Mouse (Mus musculus): Measurements from ENCODE around the gene Ccdc186. TPM values are rescaled to one million over a fixed set of nuclear protein-coding genes. Genes with fewer than 3 reads are reported as not detected.

Ccdc186 gene
- polyA plus RNA-seq, 1 experiment from 2014 or later, result 27.9 TPM

DNA sequence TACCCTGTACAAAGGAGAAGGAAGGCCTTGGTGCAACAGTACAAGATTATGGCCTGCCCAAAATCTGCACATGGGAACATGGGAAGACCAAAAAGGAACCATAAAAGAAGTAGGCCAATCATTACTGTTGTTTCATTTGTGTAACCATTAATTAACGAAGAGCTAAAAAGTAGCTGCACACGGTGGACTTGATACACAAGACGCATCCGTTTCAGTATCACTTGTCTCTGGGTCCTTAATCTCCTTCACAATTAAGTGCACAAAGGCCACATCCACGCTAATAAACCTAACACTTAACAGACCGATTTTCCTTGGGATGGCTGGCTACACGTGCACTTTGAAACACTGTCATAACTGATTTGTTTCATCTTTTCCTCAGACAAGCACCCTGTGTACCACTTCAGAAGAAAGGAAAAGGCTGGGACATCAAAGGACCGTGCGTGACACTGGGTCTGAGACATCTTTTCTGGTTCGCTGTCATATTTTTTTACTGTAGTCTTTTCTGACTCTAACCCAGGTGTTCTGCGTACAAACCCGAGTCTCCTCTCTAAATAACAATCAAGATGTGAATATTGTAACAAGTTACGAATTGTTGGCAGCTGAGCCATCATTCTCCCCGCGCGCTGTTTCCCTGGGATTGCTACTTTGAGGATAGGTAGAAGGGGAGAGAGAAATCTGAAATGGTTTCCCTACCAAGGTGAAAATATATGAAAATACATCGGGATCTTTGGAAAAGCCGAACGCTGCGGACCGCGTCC, 771 bp downstream of the Ccdc186 start:
- peak overlapping the region; percentile 79 for H3K4me2 ChIP-seq (replicated peaks; ENCODE audit: low read depth, low read length)
- no peaks in the 10 kb centered on the region for H3K9me3 ChIP-seq (ENCODE audit: low read length)
- DNase-seq (ENCODE audit: low spot score), result no peak
- H3K4me1 ChIP-seq (ENCODE audit: insufficient read depth, low read depth, low read length), result peaks cover 25% of the 10 kb centered on the region
- no peak for ATAC-seq
- H3K4me3 ChIP-seq (ENCODE audit: low read depth, low read length), result peak overlapping the region; percentile 98
- H3K36me3 ChIP-seq (ENCODE audit: insufficient read depth, low read length), result no peaks in the 10 kb centered on the region
- H3K9ac ChIP-seq (replicated peaks; ENCODE audit: low read depth), result peak overlapping the region; percentile 96
- WGBS, result 4% methylated on average over 22 of the region's 22 CpGs
- peak overlapping the region; percentile 96 for H3K27ac ChIP-seq (ENCODE audit: low read length)
- H3K27me3 ChIP-seq (replicated peaks; ENCODE audit: insufficient read depth, low read length), result no peaks in the 10 kb centered on the region
- TF ChIP-seq CTCF (IDR thresholded peaks at IDR 0.05) (no peak), EP300 (IDR thresholded peaks at IDR 0.05) (no peak)

DNA sequence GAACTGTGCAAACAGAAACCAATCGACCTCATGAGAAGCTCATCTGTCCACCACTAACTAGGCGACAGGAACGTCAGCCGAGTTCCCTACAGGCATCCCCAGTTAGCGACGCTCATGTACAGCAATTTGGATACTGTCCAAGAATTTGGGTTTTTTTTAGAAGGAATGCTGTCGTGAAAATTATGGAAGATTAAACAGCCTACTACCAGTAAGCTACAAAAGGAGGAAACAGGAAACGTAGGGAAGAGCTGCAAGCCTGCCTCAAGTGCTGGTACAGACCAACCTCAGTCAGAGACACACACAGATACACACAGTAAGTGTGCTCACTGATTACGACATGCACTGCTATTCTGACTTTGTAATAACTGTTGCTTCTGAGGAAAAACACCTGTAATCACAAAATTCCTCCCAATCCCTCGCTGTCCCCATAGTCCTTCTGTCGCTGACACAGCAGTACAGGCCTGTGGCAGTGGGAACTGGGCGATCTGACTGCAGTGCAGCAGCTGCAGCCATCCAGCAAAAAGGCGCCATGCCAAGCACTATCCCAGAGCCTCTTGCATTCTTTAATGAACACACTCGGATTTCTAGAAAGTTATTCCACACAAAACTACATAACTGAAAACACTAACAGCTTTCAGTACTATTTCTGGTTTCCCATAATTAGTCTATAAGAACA, 4.0 kb downstream of the Ccdc186 start:
- no peaks in the 10 kb centered on the region for H3K27me3 ChIP-seq (replicated peaks; ENCODE audit: insufficient read depth, low read length)
- peaks cover 29% of the 10 kb centered on the region for H3K4me1 ChIP-seq (ENCODE audit: insufficient read depth, low read depth, low read length)
- WGBS, result 10% methylated on average over 14 of the region's 14 CpGs
- H3K4me2 ChIP-seq (replicated peaks; ENCODE audit: low read depth, low read length), result peak overlapping the region; percentile 14
- no peaks in the 10 kb centered on the region for H3K9me3 ChIP-seq (ENCODE audit: low read length)
- TF ChIP-seq EP300 (IDR thresholded peaks at IDR 0.05), result peak; percentile 47; the same call in 1 of the 2 replicates
- TF ChIP-seq CTCF (IDR thresholded peaks at IDR 0.05), result no peak
- H3K36me3 ChIP-seq (ENCODE audit: insufficient read depth, low read length), result 0 out of 2 replicates have a peak, but pooled peaks cover 2% of the 10 kb centered on the region
- peak overlapping the region; percentile 4; the same call in 1 of the 2 replicates for H3K27ac ChIP-seq (ENCODE audit: low read length)
- H3K9ac ChIP-seq (replicated peaks; ENCODE audit: low read depth), result no peak overlapping the region
- DNase-seq (ENCODE audit: low spot score) (peak; percentile 88), ATAC-seq (peak; percentile 36)
- H3K4me3 ChIP-seq (ENCODE audit: low read depth, low read length), result no peak overlapping the region

- DNase-seq (ENCODE audit: low spot score), result no peak
- Histone ChIP-seq H3K4me2 (replicated peaks; ENCODE audit: low read depth, low read length) (no peak overlapping the region), H3K9me3 (ENCODE audit: low read length) (no peaks in the 10 kb centered on the region), H3K27me3 (replicated peaks; ENCODE audit: insufficient read depth, low read length) (no peaks in the 10 kb centered on the region), H3K4me1 (ENCODE audit: insufficient read depth, low read depth, low read length) (peaks cover 21% of the 10 kb centered on the region), H3K36me3 (ENCODE audit: insufficient read depth, low read length) (0 out of 2 replicates have a peak, but pooled peaks cover 6% of the 10 kb centered on the region), H3K9ac (replicated peaks; ENCODE audit: low read depth) (no peak overlapping the region), H3K27ac (ENCODE audit: low read length) (no peak overlapping the region), H3K4me3 (ENCODE audit: low read depth, low read length) (no peak overlapping the region)
- no peak for ATAC-seq
- TF ChIP-seq CTCF (IDR thresholded peaks at IDR 0.05) (no peak), EP300 (IDR thresholded peaks at IDR 0.05) (no peak)
- 69% methylated on average over 4 of the region's 4 CpGs for WGBS
These were observed 8.6 kb downstream of the Ccdc186 start for GRCm38 (mm10) chr19:56813360-56813759.

GRCm38 (mm10) chr19:56811590-56811989, 10.4 kb downstream of the Ccdc186 start:
- H3K4me3 ChIP-seq (ENCODE audit: low read depth, low read length), result no peak overlapping the region
- ATAC-seq, result peak; percentile 80
- no peaks in the 10 kb centered on the region for H3K9me3 ChIP-seq (ENCODE audit: low read length)
- no peak overlapping the region for H3K27ac ChIP-seq (ENCODE audit: low read length)
- DNase-seq (ENCODE audit: low spot score), result peak; percentile 83
- peaks cover 8% of the 10 kb centered on the region for H3K4me1 ChIP-seq (ENCODE audit: insufficient read depth, low read depth, low read length)
- TF ChIP-seq CTCF (IDR thresholded peaks at IDR 0.05), result peak; percentile 82
- no peak for TF ChIP-seq EP300 (IDR thresholded peaks at IDR 0.05)
- no peaks in the 10 kb centered on the region for H3K27me3 ChIP-seq (replicated peaks; ENCODE audit: insufficient read depth, low read length)
- H3K9ac ChIP-seq (replicated peaks; ENCODE audit: low read depth), result no peak overlapping the region
- no peak overlapping the region for H3K4me2 ChIP-seq (replicated peaks; ENCODE audit: low read depth, low read length)
- 0 out of 2 replicates have a peak, but pooled peaks cover 6% of the 10 kb centered on the region for H3K36me3 ChIP-seq (ENCODE audit: insufficient read depth, low read length)
- WGBS, result 25% methylated on average over 9 of the region's 9 CpGs

GRCm38 (mm10) chr19:56810641-56811146, 11.3 kb downstream of the Ccdc186 start:
- H3K4me1 ChIP-seq (ENCODE audit: insufficient read depth, low read depth, low read length), result no peaks in the 10 kb centered on the region; the same call in 1 of the 2 replicates
- 0 out of 2 replicates have a peak, but pooled peaks cover 9% of the 10 kb centered on the region for H3K36me3 ChIP-seq (ENCODE audit: insufficient read depth, low read length)
- H3K27me3 ChIP-seq (replicated peaks; ENCODE audit: insufficient read depth, low read length), result no peaks in the 10 kb centered on the region
- ATAC-seq, result no peak
- H3K4me3 ChIP-seq (ENCODE audit: low read depth, low read length), result no peak overlapping the region
- TF ChIP-seq CTCF (IDR thresholded peaks at IDR 0.05) (no peak), EP300 (IDR thresholded peaks at IDR 0.05) (no peak)
- no peak overlapping the region for H3K9ac ChIP-seq (replicated peaks; ENCODE audit: low read depth)
- no peak overlapping the region for H3K27ac ChIP-seq (ENCODE audit: low read length)
- H3K9me3 ChIP-seq (ENCODE audit: low read length), result no peaks in the 10 kb centered on the region
- no peak for DNase-seq (ENCODE audit: low spot score)
- no peak overlapping the region for H3K4me2 ChIP-seq (replicated peaks; ENCODE audit: low read depth, low read length)

- Histone ChIP-seq H3K4me2 (replicated peaks; ENCODE audit: low read depth, low read length) (no peak overlapping the region), H3K9ac (replicated peaks; ENCODE audit: low read depth) (no peak overlapping the region), H3K4me3 (ENCODE audit: low read depth, low read length) (no peak overlapping the region), H3K27ac (ENCODE audit: low read length) (no peak overlapping the region), H3K36me3 (ENCODE audit: insufficient read depth, low read length) (0 out of 2 replicates have a peak, but pooled peaks cover 13% of the 10 kb centered on the region), H3K27me3 (replicated peaks; ENCODE audit: insufficient read depth, low read length) (no peaks in the 10 kb centered on the region), H3K4me1 (ENCODE audit: insufficient read depth, low read depth, low read length) (no peaks in the 10 kb centered on the region), H3K9me3 (ENCODE audit: low read length) (no peaks in the 10 kb centered on the region)
- DNase-seq (ENCODE audit: low spot score) (no peak), ATAC-seq (no peak)
- whole genome bisulfite sequencing, result 50% methylated on average over 5 of the region's 5 CpGs
- TF ChIP-seq EP300 (IDR thresholded peaks at IDR 0.05), result no peak
- peak; percentile 66 for TF ChIP-seq CTCF (IDR thresholded peaks at IDR 0.05)
These were observed 13.2 kb downstream of the Ccdc186 start for GRCm38 (mm10) chr19:56808771-56809170.

Data from lung, postnatal 0 days (tissue).